Comparison of ENCODE assay signal across 9 mouse cellular contexts in the genomic region with DNA sequence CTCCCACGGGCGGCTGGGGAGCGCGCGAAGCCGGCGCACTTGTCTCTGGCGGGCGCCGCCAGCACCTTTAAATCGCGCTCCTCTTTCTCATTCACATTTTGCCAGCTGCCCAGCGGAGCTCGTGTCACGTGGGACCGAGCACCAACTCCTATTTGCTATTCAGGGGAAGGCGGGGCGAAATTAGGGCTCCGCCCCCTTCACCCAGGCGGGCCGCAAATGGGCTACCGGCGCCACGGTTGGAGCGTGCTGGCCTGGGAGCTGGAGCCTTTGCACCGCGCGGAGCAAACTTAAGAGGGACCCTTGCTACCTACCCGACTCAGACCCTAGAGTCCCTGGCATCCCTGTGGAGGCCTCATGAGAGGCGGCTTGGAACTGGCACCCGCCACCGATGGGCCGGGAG. TPM values are rescaled to one million over a fixed set of nuclear protein-coding genes. Genes with fewer than 3 reads are reported as not detected.
DNase-seq lines count a peak whose midpoint lies in the region; ATAC-seq lines count a peak whose summit lies in the region.
"Had no signal": no experiment of that assay in that cellular context is flagged by ENCODE, and none has a peak within 500 bp of the region (broad histone marks: within the 10 kb centered on the region; RNA-seq: fewer than 3 reads in every experiment).

A gene (minus strand): TSS at position 60 of the 400 bp plus-strand sequence.

- no peaks in the 10 kb centered on the region for H3K9me3 ChIP-seq in hindbrain, embryonic 10.5 days
- no peaks in the 10 kb centered on the region for H3K9me3 ChIP-seq in limb, embryonic 12.5 days
- no peaks in the 10 kb centered on the region for H3K9me3 ChIP-seq in midbrain, embryonic 14.5 days (ENCODE audit: control insufficient read depth, low read length)

- H3K4me1 ChIP-seq in hindbrain, embryonic 10.5 days (replicated peaks) = peaks cover 98% of the 10 kb centered on the region
- H3K4me1 ChIP-seq in limb, embryonic 12.5 days (replicated peaks) = peaks cover 63% of the 10 kb centered on the region
- H3K4me1 ChIP-seq in midbrain, embryonic 14.5 days (ENCODE audit: control insufficient read depth, insufficient read depth, low read length) = peaks cover 13% of the 10 kb centered on the region

- H3K4me3 ChIP-seq in hindbrain, embryonic 10.5 days = peak within 1 kb of the TSS; percentile 77
- H3K4me3 ChIP-seq in limb, embryonic 12.5 days (replicated peaks) = peak within 1 kb of the TSS; percentile 49
- peak within 1 kb of the TSS; percentile 34 for H3K4me3 ChIP-seq in midbrain, embryonic 14.5 days (replicated peaks; ENCODE audit: low read depth, low read length)

- peak; percentile 50 to 59 for DNase-seq in cerebellum, postnatal 4 days (ENCODE audit: low spot score in 2 of 2)
- no peak for DNase-seq in cerebellum, adult 11-12 months
- DNase-seq in embryo, embryonic 10.5 days (ENCODE audit: low spot score) = peak; percentile 95
- DNase-seq in hindbrain, embryonic 10.5 days (ENCODE audit: low spot score) = peak; percentile 91
- peak; percentile 82 for DNase-seq in midbrain, embryonic 14.5 days
- DNase-seq in spleen, adult 18-20 months = no peak
- no peak for DNase-seq in ovary, postnatal 10 days (ENCODE audit: low spot score)

- ATAC-seq in limb, embryonic 12.5 days (ENCODE audit: insufficient number of reproducible peaks, insufficient read depth, low FRiP score, low TSS enrichment, low read depth) = peak; percentile 33; the same call in 1 of the 2 replicates
- peak; percentile 51 for ATAC-seq in midbrain, embryonic 14.5 days (ENCODE audit: low FRiP score, low TSS enrichment)

- peak within 1 kb of the TSS; percentile 92 for H3K27ac ChIP-seq in hindbrain, embryonic 10.5 days
- H3K27ac ChIP-seq in limb, embryonic 12.5 days = no peak within 1 kb of the TSS
- H3K27ac ChIP-seq in midbrain, embryonic 14.5 days (replicated peaks; ENCODE audit: low read depth, low read length) = peak within 1 kb of the TSS; percentile 49; the same call in 1 of the 2 replicates

- peak within 1 kb of the TSS; percentile 88 for H3K4me2 ChIP-seq in limb, embryonic 12.5 days
- peak within 1 kb of the TSS; percentile 56 for H3K4me2 ChIP-seq in midbrain, embryonic 14.5 days (ENCODE audit: low read length)

- H3K27me3 ChIP-seq in hindbrain, embryonic 10.5 days (ENCODE audit: insufficient read depth, poor library complexity, severe bottlenecking) = peaks cover 99% of the 10 kb centered on the region
- H3K27me3 ChIP-seq in limb, embryonic 12.5 days = peaks cover 97% of the 10 kb centered on the region
- H3K27me3 ChIP-seq in midbrain, embryonic 14.5 days (ENCODE audit: control insufficient read depth, insufficient read depth, low read length) = peaks cover 86% of the 10 kb centered on the region

- no peaks in the 10 kb centered on the region for H3K36me3 ChIP-seq in hindbrain, embryonic 10.5 days
- H3K36me3 ChIP-seq in limb, embryonic 12.5 days = no peaks in the 10 kb centered on the region
- no peaks in the 10 kb centered on the region for H3K36me3 ChIP-seq in midbrain, embryonic 14.5 days (ENCODE audit: control insufficient read depth, insufficient read depth, low read length)

- under 1% methylated on average over 33 of the region's 33 CpGs for WGBS in hindbrain, embryonic 10.5 days
- under 1% methylated on average over 33 of the region's 33 CpGs for WGBS in limb, embryonic 12.5 days
- under 1% methylated on average over 33 of the region's 33 CpGs for WGBS in midbrain, embryonic 14.5 days

- peak within 1 kb of the TSS; percentile 38; the same call in 1 of the 2 replicates for H3K9ac ChIP-seq in limb, embryonic 12.5 days (replicated peaks)
- peak within 1 kb of the TSS; percentile 36 for H3K9ac ChIP-seq in midbrain, embryonic 14.5 days (replicated peaks; ENCODE audit: low read length)

RNA-seq across cellular contexts. Expression of the gene that starts here (rescaled TPM):
- 27.2 and 41.2 TPM in 2 replicates for polyA plus RNA-seq in hindbrain, embryonic 10.5 days (2016; fragmentation: Nextera tagmentation; extraction: Ambion mirVana)
- 0.22 TPM in 1 of 2 replicates, not detected in the other for polyA plus RNA-seq in limb, embryonic 12.5 days (2016; fragmentation: Nextera tagmentation; extraction: Ambion mirVana)
- polyA plus RNA-seq in midbrain, embryonic 14.5 days (2014; fragmentation: Nextera tagmentation; extraction: Ambion mirVana) = 11.6 and 12.1 TPM in 2 replicates
- polyA plus RNA-seq: liver, adult 2 months had no signal

Comparison
In these comparisons a context has a peak if more than half of its experiments do, and no peak if none do; other contexts are left out.
1. RNA of the gene that starts here (polyA plus RNA-seq): 27.2 to 41.2 TPM in hindbrain, embryonic 10.5 days and 11.6 to 12.1 TPM in midbrain, embryonic 14.5 days; 0.22 TPM in limb, embryonic 12.5 days; every median in the first group is over 10 times any median in the second.
2. DNase-seq: peak in cerebellum, postnatal 4 days (2 of 2), embryo, embryonic 10.5 days (single experiment), hindbrain, embryonic 10.5 days (single experiment) and midbrain, embryonic 14.5 days (single experiment); none in cerebellum, adult 11-12 months (single experiment), spleen, adult 18-20 months (0 of 2) and ovary, postnatal 10 days (single experiment).
3. Peak in ATAC-seq, H3K4me3 ChIP-seq, H3K9ac ChIP-seq and H3K4me2 ChIP-seq in limb, embryonic 12.5 days; RNA of the gene not detected or under 1 TPM.
4. Peak in every context shown above with its lines, with median percentiles within 50 percentile points of each other: H3K4me3 ChIP-seq.